Mouse (Mus musculus) CD8-positive naive resting alpha-beta T cell, adult 2 months (primary cell): ENCODE data around the gene Pnliprp2.

Source experiments
- DNase-seq, 2 experiments: peaks; one replicate each; pipeline ENCODE4 v3.0.0; 2022; ENCODE audit warnings: low read depth in 2 of 2, low spot score in 2 of 2

The Pnliprp2 gene

GRCm38 (mm10) chr19:58795114-58795669, 35.7 kb downstream of the Pnliprp2 start:
- DNase-seq, result no peak

- DNase-seq, result no peak
These were observed 45.8 kb downstream of the Pnliprp2 start for GRCm38 (mm10) chr19:58805191-58805779.

GRCm38 (mm10) chr19:58806364-58806763, 46.8 kb downstream of the Pnliprp2 start:
- DNase-seq, result no peak

GRCm38 (mm10) chr19:58808864-58809263, 49.3 kb downstream of the Pnliprp2 start:
- no peak for DNase-seq

- no peak for DNase-seq
These were observed 51.0 kb downstream of the Pnliprp2 start for GRCm38 (mm10) chr19:58810536-58810935.

GRCm38 (mm10) chr19:58815179-58815922, 55.8 kb downstream of the Pnliprp2 start:
- no peak for DNase-seq

- DNase-seq, result no peak
These were observed 57.0 kb downstream of the Pnliprp2 start for GRCm38 (mm10) chr19:58816453-58817041.

- no peak for DNase-seq
These were observed 57.9 kb downstream of the Pnliprp2 start for GRCm38 (mm10) chr19:58817398-58817797.

- DNase-seq, result no peak
These were observed 59.3 kb downstream of the Pnliprp2 start for GRCm38 (mm10) chr19:58818571-58819415.

GRCm38 (mm10) chr19:58822454-58823200, 63.1 kb downstream of the Pnliprp2 start:
- DNase-seq, result no peak

GRCm38 (mm10) chr19:58823301-58823700, 63.8 kb downstream of the Pnliprp2 start:
- no peak for DNase-seq

GRCm38 (mm10) chr19:58824316-58824715, 64.8 kb downstream of the Pnliprp2 start:
- DNase-seq, result no peak
